Mouse (Mus musculus): ENCODE measurements around the gene Pla2g1b.
A peak's percentile ranks its signal among the peaks of the same experiment; 100 is the strongest.
"Not testable (repeated sequence)": the region's sequence is repeated elsewhere in the genome, so short reads cannot be mapped to it uniquely, and the experiment has no call there.

The Pla2g1b gene

DNA sequence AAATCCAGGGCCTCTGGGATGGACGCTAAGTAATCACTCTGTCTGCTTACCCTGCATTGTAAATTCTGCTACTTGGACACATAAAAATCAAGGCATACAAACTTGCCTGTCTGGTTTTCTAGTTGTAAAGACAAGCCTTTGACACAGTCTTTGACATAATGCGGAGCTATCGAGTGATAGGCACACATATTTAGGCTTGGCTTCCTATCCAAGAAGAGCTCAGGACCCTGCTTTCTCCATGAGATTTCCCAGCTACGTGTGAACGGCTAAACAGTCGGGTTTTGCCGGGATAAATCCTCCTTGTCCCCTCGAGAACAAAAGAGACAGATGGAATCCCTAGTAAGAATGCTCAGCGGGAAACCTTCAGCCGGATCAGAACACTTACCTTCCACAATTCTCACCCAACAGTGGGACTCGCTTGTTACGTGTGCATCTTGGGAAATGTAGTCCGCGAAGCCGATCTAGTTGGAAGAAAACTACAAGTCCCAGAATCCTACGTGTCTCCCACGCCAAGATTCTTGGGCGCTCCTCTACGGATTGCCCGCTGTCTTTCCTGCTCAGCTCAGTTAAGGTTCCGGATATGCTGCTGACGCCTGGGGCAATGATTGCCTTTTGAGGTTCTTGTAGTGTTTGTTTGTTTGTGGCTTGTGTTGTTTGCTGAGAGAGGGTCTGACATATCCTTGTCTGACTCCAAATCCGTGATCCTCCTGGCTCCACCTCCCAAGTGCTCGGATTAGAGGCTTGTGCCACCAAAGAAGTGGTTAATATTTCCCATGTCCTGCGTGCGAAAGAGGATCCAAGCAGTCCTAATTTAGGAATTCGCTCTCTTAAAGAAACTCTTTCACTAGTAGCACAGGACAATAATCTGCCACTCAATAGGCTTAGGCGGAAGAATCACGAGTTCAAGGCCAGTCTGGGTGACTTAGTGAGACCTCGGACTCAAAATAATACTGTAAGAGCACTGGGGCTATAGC is 18.2 kb downstream of the Pla2g1b start, which contains the start of gene Sirt4:
Gene Sirt4 (minus strand): TSS at position 779 of the 974 bp plus-strand sequence.
- no peak for DNase-seq (ENCODE audit: low spot score)

GRCm38 (mm10) chr5:115484996-115485395 is 18.9 kb downstream of the Pla2g1b start:
- no peak for DNase-seq (ENCODE audit: low spot score)

- DNase-seq (ENCODE audit: low spot score) = no peak
These were observed 19.6 kb downstream of the Pla2g1b start for GRCm38 (mm10) chr5:115485489-115486205.

DNA sequence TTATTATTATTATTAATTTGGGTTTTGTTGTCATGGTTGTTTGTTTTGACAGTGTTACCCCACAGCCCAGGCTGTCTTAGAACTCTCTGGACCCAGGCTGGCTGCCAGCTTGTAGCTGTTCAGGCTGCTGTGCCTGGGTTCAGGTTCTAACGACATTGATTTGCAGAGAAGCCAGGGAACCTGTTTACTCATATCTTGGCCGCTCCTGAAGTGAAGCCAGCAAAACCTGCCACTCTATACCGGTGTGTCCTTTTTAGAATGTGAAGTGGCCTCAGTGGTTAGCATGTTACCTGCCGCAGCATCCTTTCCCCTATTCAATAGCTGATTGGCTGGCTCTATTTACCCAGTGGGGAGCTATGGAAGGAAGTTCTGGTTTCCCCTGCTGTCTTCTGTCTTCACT is 20.7 kb downstream of the Pla2g1b start:
- no peak for DNase-seq (ENCODE audit: low spot score)

DNA sequence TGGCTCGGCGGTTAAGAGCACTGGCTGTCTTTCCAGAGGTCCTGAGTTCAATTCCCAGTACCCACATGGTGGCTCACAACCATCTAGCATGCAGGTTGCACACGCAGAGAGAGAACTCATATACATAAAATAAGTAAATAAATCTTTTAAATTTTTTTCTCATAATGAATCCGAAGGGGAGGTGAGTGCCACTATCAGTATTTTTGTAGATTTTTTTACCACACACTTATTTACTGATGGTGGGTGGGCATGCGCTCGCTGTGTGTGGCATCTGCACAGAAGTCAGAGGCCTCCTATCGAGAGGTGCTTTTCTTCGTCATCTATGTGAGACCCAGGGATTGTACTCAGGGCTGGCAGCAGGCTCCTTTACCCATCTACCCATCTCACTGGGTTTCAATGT is 21.3 kb downstream of the Pla2g1b start:
- DNase-seq (ENCODE audit: low spot score) = no peak

DNA sequence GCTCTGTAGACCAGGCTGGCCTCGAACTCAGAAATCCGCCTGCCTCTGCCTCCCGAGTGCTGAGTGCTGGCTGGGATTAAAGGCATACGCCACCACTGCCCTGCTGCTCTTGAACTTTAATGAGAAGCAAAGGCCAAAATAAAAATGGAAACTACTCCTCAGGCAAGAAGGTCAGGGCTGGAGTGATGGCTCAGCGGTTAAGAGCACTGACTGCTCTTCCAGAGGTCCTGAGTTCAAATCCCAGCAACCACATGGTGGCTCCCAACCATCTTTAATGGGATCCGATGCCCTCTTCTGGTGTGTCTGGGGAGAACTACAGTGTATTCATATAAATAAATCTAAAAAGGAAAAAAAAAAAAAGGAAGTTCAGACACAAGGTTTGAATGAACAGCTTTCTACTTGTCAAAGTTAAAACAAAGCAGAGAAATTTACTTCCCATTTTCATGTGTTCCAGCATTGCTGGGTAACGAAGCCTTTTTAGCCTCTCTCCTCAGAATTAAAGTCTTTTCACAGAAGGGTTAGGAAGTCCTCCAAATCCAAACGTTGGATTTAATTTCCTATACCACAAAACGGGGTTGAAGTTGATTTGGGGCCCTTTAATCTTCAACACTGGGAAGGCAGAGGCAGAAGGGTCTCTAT is 22.0 kb downstream of the Pla2g1b start:
- DNase-seq (ENCODE audit: low spot score) = no peak

DNA sequence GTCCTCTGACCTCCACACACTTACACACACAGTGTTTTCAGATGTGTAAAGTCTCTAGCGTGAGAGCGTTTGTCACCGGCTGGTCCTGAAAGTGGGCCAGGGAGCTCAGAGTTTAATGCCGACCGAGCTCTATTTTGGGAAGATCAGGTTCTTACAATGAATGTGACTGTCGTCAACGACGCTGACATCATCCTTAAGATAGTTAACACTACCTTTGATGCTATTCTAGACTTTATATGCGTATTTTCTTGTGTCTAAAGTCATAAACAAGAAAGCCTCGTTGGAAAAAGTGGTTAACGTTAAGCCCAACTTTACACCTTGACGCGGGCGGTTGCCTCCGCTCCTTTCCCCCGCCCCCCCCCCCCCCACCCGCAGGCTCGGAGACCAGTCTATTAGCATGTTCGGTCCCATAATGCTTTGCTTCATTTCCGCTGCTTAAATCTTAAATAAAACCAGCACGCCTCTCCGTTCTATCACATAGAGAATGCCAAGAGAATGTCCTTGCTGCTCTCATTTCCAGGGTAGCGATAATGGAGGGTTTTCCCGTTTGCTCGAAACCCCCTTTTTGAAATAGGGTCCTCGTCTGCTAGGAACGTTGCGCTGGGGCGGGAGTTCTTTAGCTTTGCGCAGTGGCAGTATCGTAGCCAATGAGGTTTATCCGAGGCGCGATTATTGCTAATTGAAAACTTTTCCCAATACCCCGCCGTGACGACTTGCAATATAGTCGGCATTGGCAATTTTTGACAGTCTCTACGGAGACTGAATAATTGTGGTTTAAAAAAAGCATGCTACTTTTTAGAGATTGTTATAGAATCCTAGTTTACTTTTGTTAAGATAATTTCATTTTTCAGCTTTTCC is 23.0 kb downstream of the Pla2g1b start:
- peak; percentile 84 for DNase-seq (ENCODE audit: low spot score)

GRCm38 (mm10) chr5:115489699-115490637 is 23.9 kb downstream of the Pla2g1b start:
- peak; percentile 84 for DNase-seq (ENCODE audit: low spot score)

- no peak for DNase-seq (ENCODE audit: low spot score)
These were observed 24.6 kb downstream of the Pla2g1b start for GRCm38 (mm10) chr5:115490638-115491000.

- DNase-seq (ENCODE audit: low spot score) = no peak
These were observed 25.0 kb downstream of the Pla2g1b start for GRCm38 (mm10) chr5:115491076-115491475.

- DNase-seq (ENCODE audit: low spot score) = peak; percentile 28
These were observed 25.8 kb downstream of the Pla2g1b start for GRCm38 (mm10) chr5:115491771-115492322.

GRCm38 (mm10) chr5:115492711-115493335 is 26.8 kb downstream of the Pla2g1b start:
- no peak for DNase-seq (ENCODE audit: low spot score)

DNA sequence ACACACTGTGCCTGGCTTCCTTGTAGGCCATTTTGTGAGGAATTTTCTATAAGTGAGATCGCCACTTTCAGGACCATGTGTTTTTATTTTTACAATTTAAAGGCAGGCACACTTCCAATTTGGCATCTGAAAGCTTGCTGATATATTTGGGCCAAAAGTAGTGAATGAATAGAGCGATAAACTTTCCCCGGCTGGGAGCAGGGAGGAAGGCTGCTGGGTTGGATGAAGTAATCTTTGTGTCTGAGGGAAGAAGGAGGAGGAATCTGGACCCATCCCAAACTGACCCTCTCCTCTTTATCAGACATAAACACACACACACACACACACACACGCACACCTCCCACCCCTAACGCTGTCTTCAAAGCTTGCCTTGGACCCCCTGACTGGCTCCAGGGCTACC is 27.4 kb downstream of the Pla2g1b start:
- DNase-seq (ENCODE audit: low spot score) = no peak

- not testable (repeated sequence) for DNase-seq (ENCODE audit: low spot score)
These were observed 29.6 kb downstream of the Pla2g1b start for GRCm38 (mm10) chr5:115495618-115496017.

GRCm38 (mm10) chr5:115497033-115497432 is 31.0 kb downstream of the Pla2g1b start:
- DNase-seq (ENCODE audit: low spot score) = no peak

- no peak for DNase-seq (ENCODE audit: low spot score)
These were observed 32.5 kb downstream of the Pla2g1b start for GRCm38 (mm10) chr5:115498307-115499240.

DNA sequence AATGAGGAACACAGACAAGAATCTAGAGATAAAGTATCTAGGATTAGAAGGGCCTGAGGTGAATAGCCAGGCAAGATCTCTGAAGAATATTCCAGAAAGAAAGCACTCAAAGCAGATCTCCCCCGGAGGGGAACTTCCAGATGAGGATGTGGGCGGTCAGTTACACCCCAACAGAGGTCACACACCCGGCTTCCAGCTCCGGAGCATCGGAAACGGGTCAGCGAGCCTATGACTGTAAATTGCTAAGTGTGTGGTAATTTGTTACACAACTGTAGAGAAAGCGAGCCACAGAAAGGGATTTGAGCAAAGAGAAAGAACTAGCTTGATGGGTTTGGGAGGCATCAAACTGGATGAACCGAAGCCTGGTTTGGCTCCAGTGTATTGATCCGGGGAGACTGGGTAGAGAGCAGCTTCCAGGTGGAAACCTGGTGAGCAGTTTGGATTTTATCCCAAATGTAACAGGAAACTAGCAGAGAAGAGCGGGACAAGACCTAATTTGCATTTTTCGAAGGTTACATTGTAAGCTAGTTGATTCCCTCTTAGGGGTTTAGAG is 34.4 kb downstream of the Pla2g1b start:
- DNase-seq (ENCODE audit: low spot score) = no peak

DNA sequence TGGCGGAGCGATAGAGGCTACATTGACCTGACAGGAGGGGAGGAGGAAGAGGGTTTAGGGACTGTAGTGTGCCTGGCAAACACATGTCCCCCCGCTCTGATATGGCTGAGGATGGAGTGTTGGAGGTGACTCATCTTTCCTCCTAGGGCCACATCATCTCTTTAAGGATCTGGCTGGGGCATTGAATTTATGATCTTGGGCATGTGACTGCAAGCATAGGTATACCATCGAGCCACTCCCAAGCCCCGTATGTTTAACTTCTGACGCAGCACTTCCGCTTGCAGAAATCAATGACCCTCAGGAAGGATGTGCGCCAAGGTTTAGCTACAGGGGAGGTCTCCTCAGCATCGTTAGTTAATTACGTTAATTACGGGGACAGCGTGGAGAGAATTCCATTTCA is 37.0 kb downstream of the Pla2g1b start:
- DNase-seq (ENCODE audit: low spot score) = no peak
